Mouse (Mus musculus) G1E (cell line): Measurements from ENCODE around the gene Fzr1.

Source experiments
- CTCF ChIP-seq: IDR thresholded peaks from 2 replicates; pipeline ENCODE4 v1.5.1; 2012; ENCODE audit warnings: low read depth, low read length, inconsistent platforms, mixed read lengths
- POLR2AphosphoS5 ChIP-seq: IDR thresholded peaks from 2 replicates; pipeline ENCODE4 v1.6.1; 2012; ENCODE audit warnings: low read depth, low read length, inconsistent platforms; ENCODE audit not compliant: insufficient replicate concordance
- TAL1 ChIP-seq: conservative IDR thresholded peaks from 2 replicates; pipeline ENCODE4 v1.6.1; 2012; ENCODE audit warnings: low read depth, low read length, inconsistent platforms, mixed read lengths

DNA sequence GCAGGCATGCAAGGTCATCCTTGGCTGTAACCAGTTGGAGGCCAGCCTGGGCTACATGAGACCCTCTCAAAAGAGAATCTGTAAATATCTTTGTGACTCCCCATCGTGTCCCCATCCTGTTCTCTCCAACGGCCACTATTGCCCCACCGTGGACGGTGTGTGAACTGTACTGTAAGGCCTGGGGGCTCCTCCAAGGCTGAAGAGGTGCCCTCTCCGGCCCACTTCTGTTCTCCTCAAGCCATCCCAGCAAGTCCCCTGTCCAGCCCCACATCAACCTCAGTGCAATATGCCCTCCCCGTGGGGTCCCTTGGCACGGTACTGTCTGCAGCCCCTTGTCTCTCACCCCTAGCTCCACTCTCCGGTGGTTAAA lies 59.0 kb downstream of the Fzr1 start:
- TF ChIP-seq CTCF (no peak), POLR2AphosphoS5 (no peak), TAL1 (no peak)
